Mouse (Mus musculus): ENCODE measurements around the gene Ddx24.
"Not testable (repeated sequence)": the region's sequence is repeated elsewhere in the genome, so short reads cannot be mapped to it uniquely, and the experiment has no call there.

Ddx24 gene

DNA sequence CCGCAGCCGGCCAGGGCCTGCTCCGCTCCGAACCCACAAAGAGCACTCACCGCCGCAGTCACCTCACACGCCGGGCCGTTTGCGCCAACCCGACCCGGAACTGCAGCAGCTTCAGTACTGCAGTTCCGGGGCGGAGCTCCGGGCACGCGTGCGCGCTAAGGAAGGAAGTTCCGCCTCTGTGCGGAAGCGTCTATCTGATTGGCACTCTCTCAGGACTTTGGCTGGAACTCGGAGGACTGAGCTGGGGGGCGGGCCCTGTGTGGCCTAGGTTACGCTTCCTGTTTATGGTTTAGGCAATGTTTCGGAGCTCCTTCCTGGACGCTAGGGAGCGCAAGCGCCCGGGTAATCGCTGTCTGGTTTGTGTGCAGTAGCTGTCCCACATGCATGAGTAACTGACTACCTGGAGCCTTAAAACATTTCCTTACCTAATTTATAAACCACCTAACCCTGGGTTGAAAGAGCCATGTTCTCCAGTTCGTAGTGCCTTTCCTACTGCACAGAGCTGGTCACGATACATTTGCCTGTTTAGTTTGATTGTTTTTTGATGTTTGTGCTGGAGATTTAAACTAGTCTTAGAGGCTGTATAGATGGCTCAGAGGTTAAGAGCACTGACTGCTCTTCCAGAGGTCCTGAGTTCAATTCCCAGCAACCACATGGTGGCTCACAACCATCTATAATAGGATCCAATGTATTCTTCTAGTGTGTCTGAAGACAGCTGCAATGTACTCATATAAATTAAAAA is at the start of gene Ddx24:
Gene Ddx24, minus strand, starts transcription at position 102 of the 742 bp plus-strand sequence.
- peak; percentile 95 for DNase-seq (ENCODE audit: low spot score in 2 of 2)

DNA sequence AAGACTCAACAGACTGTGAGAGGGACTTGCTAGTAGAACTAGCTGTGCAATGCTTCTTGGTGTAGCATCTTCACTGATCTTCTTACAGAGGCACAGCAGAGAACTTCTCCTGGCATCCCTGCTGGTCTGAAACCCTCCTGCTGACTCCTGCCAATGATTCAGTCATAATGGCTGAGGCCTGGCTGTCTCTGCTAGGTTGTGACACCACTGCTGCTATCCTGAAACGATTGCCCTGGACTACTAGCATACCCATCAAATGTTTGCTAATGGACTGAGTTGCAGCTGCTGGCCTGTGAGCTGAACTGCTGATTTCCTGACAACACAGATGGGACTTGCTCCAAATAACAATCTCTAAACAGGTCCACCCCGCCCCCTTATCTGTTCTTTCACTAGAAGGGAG is 48.9 kb upstream of the Ddx24 start:
- no peak for DNase-seq (ENCODE audit: low spot score in 2 of 2)

GRCm38 (mm10) chr12:103457140-103457539 is 31.5 kb upstream of the Ddx24 start, which contains the start of gene Ifi27l2b:
TSS of gene Ifi27l2b (minus strand) at chr12:103457223.
- DNase-seq (ENCODE audit: low spot score in 2 of 2), result no peak

- DNase-seq (ENCODE audit: low spot score in 2 of 2), result not testable (repeated sequence)
These were observed 31.1 kb upstream of the Ddx24 start for GRCm38 (mm10) chr12:103456727-103457126.

DNA sequence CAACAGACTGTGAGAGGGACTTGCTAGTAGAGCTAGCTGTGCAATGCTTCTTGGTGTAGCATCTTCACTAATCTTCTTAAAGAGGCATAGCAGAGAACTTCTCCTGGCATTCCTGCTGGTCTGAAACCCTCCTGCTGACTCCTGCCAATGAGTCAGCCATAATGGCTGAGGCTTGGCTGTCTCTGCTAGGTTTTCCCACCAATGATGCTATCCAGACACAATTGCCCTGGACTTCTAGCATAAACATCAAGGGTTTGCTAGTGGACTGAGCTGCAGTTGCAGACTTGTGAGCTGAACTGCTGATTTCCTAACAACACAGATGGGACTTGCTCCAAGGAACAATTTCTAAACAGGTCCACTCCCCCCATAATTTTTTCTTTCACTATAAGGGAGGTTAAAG is 27.7 kb upstream of the Ddx24 start:
- no peak for DNase-seq (ENCODE audit: low spot score in 2 of 2)

- no peak for DNase-seq (ENCODE audit: low spot score in 2 of 2)
These were observed 19.4 kb upstream of the Ddx24 start for GRCm38 (mm10) chr12:103445060-103445459.

DNA sequence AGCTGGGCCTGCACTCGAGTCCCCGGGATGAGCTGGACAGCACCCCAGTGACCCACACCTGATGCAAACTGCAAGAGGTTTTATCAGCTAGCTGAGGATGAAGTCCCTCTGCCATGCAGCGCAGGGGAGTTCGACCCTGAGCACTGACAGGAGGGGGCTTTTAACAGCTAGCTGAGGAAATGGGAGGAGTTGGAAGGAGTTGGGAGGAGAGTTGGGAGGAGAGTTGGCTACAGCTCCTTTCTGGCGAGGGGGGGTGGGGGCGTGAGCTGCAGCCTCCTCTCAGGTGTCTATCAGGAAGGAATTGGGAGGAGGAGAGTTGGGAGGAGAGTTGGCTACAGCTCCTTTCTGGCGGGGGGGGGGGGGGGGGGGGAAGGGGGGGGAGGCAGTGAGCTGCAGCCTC is 18.6 kb upstream of the Ddx24 start:
- DNase-seq (ENCODE audit: low spot score in 2 of 2), result not testable (repeated sequence)

- no peak for DNase-seq (ENCODE audit: low spot score in 2 of 2)
These were observed 17.9 kb upstream of the Ddx24 start, which contains the start of gene Ifi27l2a for GRCm38 (mm10) chr12:103443524-103443923. TSS of gene Ifi27l2a (minus strand) at chr12:103443680.

GRCm38 (mm10) chr12:103437601-103438000 is 12.0 kb upstream of the Ddx24 start:
- no peak for DNase-seq (ENCODE audit: low spot score in 2 of 2)

DNA sequence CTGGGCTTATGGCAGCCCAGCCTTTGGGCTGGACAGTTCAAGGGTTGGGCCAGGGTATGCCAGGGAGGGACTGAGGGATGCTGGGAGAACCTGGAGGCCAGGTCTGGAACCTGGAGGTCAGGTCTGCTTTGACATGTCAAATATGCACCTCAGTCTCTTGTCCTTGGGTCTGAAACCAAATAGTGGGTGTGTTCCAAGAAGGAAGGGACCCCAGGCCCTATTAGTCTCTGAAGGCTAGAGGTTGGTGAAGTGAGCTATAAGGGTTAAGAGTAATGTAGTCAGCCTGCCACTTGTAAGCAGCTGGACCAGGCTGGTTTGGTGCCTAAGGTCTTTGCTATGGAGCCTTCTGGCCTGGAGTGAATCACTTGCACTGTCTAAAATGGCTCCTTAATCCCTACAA is 9.2 kb upstream of the Ddx24 start:
- DNase-seq (ENCODE audit: low spot score in 2 of 2), result no peak

DNA sequence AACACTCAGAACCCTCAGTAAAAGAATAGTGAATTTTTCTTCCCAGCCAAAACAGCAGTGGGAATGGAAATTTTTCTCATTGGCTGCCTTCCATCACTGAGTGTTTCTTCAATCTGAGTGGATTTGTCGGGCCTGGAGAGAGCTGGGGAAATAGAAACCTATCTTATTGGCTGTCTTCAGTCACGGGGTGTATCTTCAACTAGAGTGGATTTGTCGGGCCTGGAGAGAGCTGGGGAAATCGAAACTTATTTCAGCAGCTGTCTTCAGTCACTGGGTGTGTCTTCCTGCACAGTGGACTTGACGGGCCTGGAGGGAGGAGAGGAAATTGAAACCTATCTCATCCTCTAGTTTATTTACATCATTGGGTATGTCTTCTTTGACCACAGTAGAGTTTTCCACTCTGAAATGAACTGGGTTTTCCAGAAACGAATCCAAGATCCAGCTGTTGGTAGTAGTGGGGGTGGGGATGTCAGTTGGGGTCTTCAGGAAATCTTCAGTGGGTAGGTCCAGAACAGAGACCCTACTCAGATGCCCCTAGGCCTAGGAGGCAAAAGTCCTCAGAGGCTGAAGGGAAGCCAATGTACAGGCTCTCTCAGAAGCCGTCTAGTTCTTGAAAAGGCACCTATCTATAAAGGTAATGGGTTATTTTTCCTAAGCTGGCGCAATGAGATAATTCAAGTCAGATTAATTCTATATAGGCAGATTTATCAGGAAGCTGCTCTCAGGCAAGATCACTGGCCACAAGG is 8.5 kb upstream of the Ddx24 start, which contains the start of gene Ifi27:
Gene Ifi27, plus strand, starts transcription at position 226 of the 746 bp plus-strand sequence.
- no peak for DNase-seq (ENCODE audit: low spot score in 2 of 2)

- no peak for DNase-seq (ENCODE audit: low spot score in 2 of 2)
These were observed 7.8 kb upstream of the Ddx24 start for GRCm38 (mm10) chr12:103433430-103433829.

DNA sequence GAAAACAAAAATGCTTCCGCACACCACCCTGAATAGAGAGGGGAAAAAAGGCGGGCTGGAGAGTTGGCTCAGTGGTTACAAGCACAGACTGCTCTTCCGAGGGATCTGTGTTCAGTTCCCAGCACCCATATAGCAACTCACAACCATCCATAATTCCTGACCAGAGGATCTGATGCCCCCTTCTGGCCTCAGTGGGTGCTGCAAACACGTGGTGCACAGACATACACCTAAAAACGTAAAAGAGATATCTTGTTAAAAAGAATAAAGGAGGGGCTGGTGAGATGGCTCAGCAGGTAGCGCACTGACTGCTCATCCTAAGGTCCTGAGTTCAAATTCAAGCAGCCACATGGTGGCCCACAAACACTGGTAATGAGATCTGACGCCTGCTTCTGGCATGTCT is 1.1 kb upstream of the Ddx24 start:
- no peak for DNase-seq (ENCODE audit: low spot score in 2 of 2)

DNA sequence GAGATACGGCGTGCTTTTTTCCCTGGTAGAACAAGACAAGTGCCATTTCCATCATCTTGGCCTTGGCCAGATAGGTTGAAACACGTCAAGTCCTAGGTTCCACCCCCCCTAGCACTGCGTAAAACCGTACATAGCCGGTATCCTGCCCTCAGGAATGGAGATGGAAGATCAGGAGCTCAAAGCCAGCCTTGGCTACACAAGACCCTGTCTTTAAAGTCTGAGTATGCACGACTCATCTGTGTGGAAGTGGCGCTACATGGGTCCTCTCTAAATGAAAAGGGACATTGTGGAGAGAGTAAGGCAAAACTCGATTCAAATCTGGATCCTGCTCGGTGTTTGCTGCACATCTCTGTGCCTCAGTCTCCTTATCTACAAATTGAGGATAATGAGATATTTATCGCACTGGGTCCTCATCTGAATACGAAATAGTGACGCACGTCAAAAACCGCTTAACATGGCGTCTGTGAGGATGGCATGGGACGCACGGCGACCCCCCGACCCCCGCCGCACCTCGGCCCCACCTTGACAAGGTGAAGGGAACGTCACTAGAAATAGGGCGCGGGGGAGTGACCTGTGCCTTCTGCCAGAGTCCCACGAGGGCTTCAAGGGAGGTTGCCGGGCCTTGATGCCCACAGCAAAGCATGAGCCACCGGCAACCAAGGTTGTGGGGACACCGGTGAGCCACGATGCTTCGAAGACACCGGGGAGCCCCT is 458 bp downstream of the Ddx24 start:
- no peak for DNase-seq (ENCODE audit: low spot score in 2 of 2)

- peak in 1 of 2 experiments; percentile 46 for DNase-seq (ENCODE audit: low spot score in 2 of 2)
These were observed 17.5 kb downstream of the Ddx24 start for GRCm38 (mm10) chr12:103408144-103408543.

DNA sequence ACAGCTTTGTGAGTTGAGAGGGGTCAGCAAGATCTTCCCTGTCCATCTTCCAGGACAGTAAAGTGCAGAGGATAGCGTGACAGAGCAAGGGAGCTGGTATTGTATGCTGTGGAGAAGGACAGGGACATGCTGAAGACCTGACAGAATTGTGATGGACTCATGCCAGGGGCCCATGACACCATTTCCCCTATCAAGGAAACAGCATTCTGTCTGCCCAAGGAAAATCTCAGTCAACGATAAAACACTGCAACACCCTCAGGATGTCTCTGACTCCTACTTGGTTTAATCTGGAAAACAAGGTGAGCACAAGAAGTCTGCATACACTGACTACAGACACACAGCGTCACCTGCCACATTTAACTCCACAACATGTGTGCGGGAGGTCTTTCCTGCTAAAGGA is 17.9 kb downstream of the Ddx24 start, which contains the start of gene 9330161L09Rik:
Gene 9330161L09Rik, minus strand, starts transcription at position 101 of the 400 bp plus-strand sequence.
- DNase-seq (ENCODE audit: low spot score in 2 of 2), result no peak

- DNase-seq (ENCODE audit: low spot score in 2 of 2), result no peak
These were observed 21.5 kb downstream of the Ddx24 start for GRCm38 (mm10) chr12:103404131-103404530.

DNA sequence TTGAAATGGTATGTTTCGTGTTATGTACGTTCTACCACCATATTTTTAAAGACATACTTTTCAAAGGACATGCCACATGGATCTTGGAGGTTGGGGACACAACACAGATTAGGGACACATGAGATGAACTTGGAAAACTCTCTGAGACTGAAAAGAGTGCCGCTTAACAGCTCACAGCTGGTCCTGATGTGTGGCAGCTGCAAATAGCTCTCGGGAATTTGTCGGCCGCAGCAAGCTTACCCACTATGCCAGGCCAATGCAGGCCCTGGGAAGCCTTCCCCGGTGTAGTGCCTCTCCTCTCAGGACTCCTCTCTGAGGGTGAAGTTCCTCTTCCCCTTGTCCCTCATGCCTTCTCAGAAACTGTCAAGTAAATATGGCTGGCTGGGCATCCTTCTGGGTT is 28.9 kb downstream of the Ddx24 start:
- no peak for DNase-seq (ENCODE audit: low spot score in 2 of 2)

GRCm38 (mm10) chr12:103395486-103396275 is 29.9 kb downstream of the Ddx24 start:
- no peak for DNase-seq (ENCODE audit: low spot score in 2 of 2)

DNA sequence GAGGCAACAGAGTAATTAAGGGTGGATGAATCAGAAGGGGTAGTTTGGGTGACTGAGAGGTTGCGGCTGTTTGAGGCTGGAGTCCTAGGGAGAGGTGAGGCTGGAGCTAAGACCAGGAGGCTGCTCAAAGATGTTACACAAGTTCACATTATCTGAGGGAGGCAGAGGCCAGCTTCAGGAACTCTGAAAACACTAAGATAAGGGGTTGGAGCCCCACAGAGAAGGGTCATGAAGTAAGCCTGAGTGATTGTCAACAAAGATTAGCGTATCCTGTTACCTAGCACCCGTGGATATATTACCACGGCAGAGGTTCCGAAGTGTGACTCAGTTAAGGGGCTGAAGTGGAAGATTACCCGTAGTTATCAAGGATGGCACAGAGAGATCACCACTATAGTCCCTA is 32.1 kb downstream of the Ddx24 start:
- no peak for DNase-seq (ENCODE audit: low spot score in 2 of 2)

DNA sequence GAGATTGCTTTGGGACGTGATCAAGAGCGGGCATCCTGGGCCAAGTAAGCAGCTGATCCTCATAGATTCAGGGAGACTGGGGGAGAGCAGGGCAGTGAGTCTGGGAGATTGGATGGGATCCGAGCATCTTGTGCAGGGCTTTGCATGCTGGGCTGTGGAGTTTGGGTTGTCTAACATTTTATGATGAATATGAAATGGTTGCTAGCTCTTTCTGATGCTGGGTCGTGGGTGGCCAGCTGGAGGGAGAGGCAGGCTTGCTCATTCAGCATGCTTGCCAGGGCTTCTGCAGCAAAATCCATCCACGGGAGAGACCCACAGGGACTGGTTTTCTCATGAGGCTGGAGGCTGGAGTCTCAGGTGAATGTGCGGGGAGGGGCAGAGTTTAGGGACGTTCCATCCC is 34.5 kb downstream of the Ddx24 start:
- DNase-seq (ENCODE audit: low spot score in 2 of 2), result peak in 1 of 2 experiments; percentile 36

All from frontal cortex, postnatal 25 days (tissue).